Mouse (Mus musculus) myocyte (in vitro differentiated cells): Measurements from ENCODE around the gene Prdm13.
A peak's percentile ranks its signal among the peaks of the same experiment; 100 is the strongest.

Experiments
- CEBPB ChIP-seq: IDR thresholded peaks from 2 replicates; pipeline ENCODE4 v1.6.1; 2011; ENCODE audit warnings: mild to moderate bottlenecking, moderate library complexity; ENCODE audit not compliant: poor library complexity, insufficient read depth, severe bottlenecking
- E2F4 ChIP-seq: IDR thresholded peaks from one replicate; pipeline ENCODE4 v1.6.1; 2011; ENCODE audit warnings: mild to moderate bottlenecking, control low read depth, moderate library complexity; ENCODE audit not compliant: insufficient read depth
- MAX ChIP-seq: IDR thresholded peaks from one replicate; pipeline ENCODE4 v1.6.1; 2011; ENCODE audit warnings: low read depth, mild to moderate bottlenecking, control low read depth
- MYOD1 ChIP-seq, 3 experiments: IDR thresholded peaks; one replicate each; pipeline ENCODE4 v1.6.1; 2011; ENCODE audit warnings: control low read depth in 2 of 3, low read depth in 2 of 3, mild to moderate bottlenecking in 2 of 3, moderate library complexity in 1 of 3; ENCODE audit not compliant: insufficient read length in 2 of 3, control insufficient read depth in 1 of 3
- MYOG ChIP-seq, 3 experiments: IDR thresholded peaks; one replicate each; pipeline ENCODE4 v1.6.1; 2011; ENCODE audit warnings: control low read depth in 2 of 3, low read depth in 2 of 3, mild to moderate bottlenecking in 2 of 3; ENCODE audit not compliant: insufficient read length in 2 of 3, control insufficient read depth in 1 of 3, insufficient read depth in 1 of 3
- POLR2A ChIP-seq: IDR thresholded peaks from one replicate; pipeline ENCODE4 v1.6.1; 2011; ENCODE audit warnings: low read depth, mild to moderate bottlenecking, control low read depth, moderate library complexity; ENCODE audit not compliant: insufficient read length
- REST ChIP-seq: IDR thresholded peaks from one replicate; pipeline ENCODE4 v1.6.1; 2011; ENCODE audit warnings: mild to moderate bottlenecking, control low read depth, moderate library complexity; ENCODE audit not compliant: insufficient read depth, insufficient read length
- TCF12 ChIP-seq: IDR thresholded peaks from one replicate; pipeline ENCODE4 v1.6.1; 2011; ENCODE audit warnings: mild to moderate bottlenecking, control low read depth; ENCODE audit not compliant: poor library complexity, insufficient read depth, severe bottlenecking
- USF1 ChIP-seq: IDR thresholded peaks from one replicate; pipeline ENCODE4 v1.6.1; 2011; ENCODE audit warnings: low read depth, mild to moderate bottlenecking, control low read depth, moderate library complexity

GRCm38 (mm10) chr4:21712147-21712546 is 26.4 kb upstream of the Prdm13 start:
- no peak for TF ChIP-seq POLR2A
- TF ChIP-seq REST: peak; percentile 87
- TF ChIP-seq CEBPB: no peak
- no peak for TF ChIP-seq E2F4
- TF ChIP-seq USF1: no peak
- TF ChIP-seq MAX: peak; percentile 96
- no peak for TF ChIP-seq TCF12
- TF ChIP-seq MYOD1 (IDR thresholded peaks at IDR 0.05; ENCODE audit: control insufficient read depth in 1 of 3, insufficient read length in 2 of 3, low read depth in 2 of 3): peak in 1 of 3 experiments; percentile 23
- peak in 1 of 3 experiments; percentile 53 for TF ChIP-seq MYOG (IDR thresholded peaks at IDR 0.05; ENCODE audit: control insufficient read depth in 1 of 3, insufficient read depth in 1 of 3, insufficient read length in 2 of 3, low read depth in 2 of 3)
